Mouse (Mus musculus) thymus, postnatal 0 days (tissue): ENCODE measurements around the gene Col8a1. TPM values are rescaled to one million over a fixed set of nuclear protein-coding genes. Genes with fewer than 3 reads are reported as not detected.

Experiments
- polyA plus RNA-seq: library from polyadenylated mRNA; unstranded; fragments of >200 nt; fragmentation: Nextera tagmentation; extraction: Ambion mirVana; gene quantifications from 2 replicates; pipeline ENCODE4 v1.2.1, GENCODE M21; 2015

Col8a1 gene
- polyA plus RNA-seq, 1 experiment from 2014 or later: 0.23 TPM

Other genes starting within 250 kb of the Col8a1 start
- gene Cmss1, start 147.9 kb downstream of the Col8a1 start, polyA plus RNA-seq: 52.1 and 55.4 TPM in 2 replicates